Mouse (Mus musculus) layer of hippocampus, adult 8-10 months (tissue): ENCODE data around the gene Crisp2. TPM values are rescaled to one million over a fixed set of nuclear protein-coding genes. Genes with fewer than 3 reads are reported as not detected.
"Not testable (repeated sequence)": the region's sequence is repeated elsewhere in the genome, so short reads cannot be mapped to it uniquely, and the experiment has no call there.

Experiments used
- DNase-seq, 2 experiments: peaks; one replicate each; pipeline ENCODE4 v3.0.0; 2022; ENCODE audit warnings: low spot score in 2 of 2
- total RNA-seq, 4 experiments: library from RNA; stranded (reverse); gene quantifications; 2 replicates each; pipeline ENCODE4 v1.2.4; 2022

Gene Crisp2
- total RNA-seq = not detected

GRCm38 (mm10) chr17:40806953-40807572, at the start of gene Crisp2:
Crisp2 (minus strand) TSS chr17:40807003.
- DNase-seq = no peak

GRCm38 (mm10) chr17:40855065-40855464, 48.3 kb upstream of the Crisp2 start:
- DNase-seq = no peak

- DNase-seq = no peak
Observed at GRCm38 (mm10) chr17:40837308-40837707, 30.5 kb upstream of the Crisp2 start.

GRCm38 (mm10) chr17:40831870-40832269, 25.1 kb upstream of the Crisp2 start:
- no peak for DNase-seq

DNA sequence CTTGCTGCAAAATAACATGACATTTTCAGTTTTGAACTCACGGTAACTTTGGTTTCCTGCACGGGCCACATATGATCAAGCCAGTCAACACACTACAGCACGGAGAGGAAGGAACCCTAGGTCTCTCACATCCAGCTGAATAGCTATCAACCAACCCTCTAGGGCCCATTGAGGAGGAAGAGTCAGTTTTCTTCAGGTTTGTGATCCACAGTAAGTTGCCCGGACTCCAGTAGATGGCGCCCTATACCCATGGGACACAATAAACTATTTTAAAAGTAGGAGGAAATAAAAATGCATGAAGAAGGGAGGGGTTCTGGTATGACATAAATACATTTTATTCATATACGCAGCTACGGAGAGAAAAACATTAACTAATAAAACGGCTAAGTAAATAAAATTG, 17.7 kb upstream of the Crisp2 start:
- no peak for DNase-seq

GRCm38 (mm10) chr17:40823817-40824216, 17.0 kb upstream of the Crisp2 start:
- no peak for DNase-seq

GRCm38 (mm10) chr17:40821477-40821876, 14.7 kb upstream of the Crisp2 start:
- no peak for DNase-seq

GRCm38 (mm10) chr17:40817340-40817943, 10.6 kb upstream of the Crisp2 start:
- DNase-seq = no peak

DNA sequence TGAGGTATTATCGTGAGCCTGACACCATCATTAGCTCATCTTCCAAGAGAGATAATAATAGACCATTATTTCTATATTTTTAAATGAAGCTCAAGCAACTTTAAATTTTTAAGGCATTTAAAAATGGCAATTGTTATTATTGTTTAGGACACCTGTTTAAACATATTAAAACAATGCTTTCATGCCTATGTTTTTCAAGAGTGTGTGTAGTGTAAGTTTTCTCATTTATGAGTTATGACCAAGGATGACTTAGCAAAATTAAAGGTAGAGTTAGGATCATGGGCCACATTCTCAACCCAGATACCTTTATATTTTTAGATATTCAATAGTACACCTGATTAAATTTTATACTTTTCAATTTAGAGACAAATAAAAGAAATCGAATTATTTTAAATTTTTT, 5.5 kb upstream of the Crisp2 start:
- no peak for DNase-seq

GRCm38 (mm10) chr17:40811560-40811959, 4.8 kb upstream of the Crisp2 start:
- no peak for DNase-seq

GRCm38 (mm10) chr17:40810934-40811333, 4.1 kb upstream of the Crisp2 start, which contains the start of gene Rhag:
Rhag (plus strand) TSS chr17:40811126.
- DNase-seq = no peak

DNA sequence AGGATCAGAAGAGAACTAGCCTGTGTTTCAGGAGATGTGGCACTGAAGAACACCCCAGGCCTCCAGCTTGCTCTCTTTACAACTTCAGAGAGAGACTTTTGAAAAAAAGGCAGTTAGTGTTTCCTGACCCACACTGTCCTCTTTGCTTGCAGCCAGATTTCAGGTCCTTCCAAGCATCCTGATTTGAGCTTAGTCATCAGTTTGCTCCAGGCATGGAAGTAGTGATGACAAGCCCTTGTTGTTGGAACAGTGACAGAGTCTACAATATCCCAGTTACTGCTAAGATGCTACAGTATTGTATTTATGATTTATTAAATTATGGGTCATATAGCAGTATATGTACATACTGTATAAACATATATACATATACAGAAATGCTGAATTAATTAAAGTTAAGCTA, 1.3 kb upstream of the Crisp2 start:
- DNase-seq = no peak

GRCm38 (mm10) chr17:40806550-40806949, 253 bp downstream of the Crisp2 start:
- DNase-seq = no peak

GRCm38 (mm10) chr17:40802707-40803340, 4.0 kb downstream of the Crisp2 start:
- DNase-seq = no peak

DNA sequence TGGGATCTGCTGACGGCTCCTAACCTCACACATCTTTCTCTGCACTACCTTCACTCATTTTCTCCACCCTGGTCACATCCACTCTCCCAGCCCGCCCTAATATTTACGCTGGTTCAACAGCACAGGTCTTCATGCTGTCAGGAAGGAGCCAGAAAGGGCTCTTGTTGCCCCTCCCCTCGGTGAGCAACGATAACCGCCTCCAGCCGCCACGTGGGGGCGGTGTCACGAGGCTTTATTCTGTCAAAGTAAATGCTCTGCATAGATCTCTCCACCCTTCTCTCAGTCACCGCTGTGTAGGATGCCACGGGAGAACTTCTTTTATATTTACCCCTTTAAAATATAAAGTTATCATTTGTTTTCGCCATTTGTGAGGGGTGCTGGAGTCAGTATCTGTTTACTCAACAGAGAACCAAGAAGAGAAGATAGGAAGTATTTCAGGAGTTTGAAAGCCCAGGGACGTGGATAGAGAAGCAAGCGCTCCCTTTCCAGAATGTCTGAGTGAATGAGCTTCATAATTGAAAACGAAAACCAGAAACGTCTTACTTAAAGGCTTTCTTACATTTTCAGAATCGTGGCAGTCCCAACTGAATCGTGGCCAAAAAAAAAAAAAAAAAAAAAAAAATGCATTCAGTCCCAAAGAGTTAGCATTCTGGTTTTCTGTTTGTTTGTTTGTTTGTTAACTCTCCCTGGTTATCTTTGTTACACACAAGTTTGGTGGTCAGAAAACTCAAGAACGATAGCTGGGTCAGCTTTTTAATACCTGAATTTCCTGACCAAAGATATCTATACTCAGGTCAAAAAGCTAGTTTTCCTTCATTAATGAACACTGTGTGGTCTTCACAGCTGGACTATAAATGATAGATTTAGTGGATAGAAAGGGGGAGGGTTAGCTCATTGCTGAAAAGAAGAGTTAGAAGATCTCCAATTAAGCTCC, 12.6 kb downstream of the Crisp2 start:
- DNase-seq = no peak

- no peak for DNase-seq
Observed at GRCm38 (mm10) chr17:40789877-40790276, 16.9 kb downstream of the Crisp2 start.

DNA sequence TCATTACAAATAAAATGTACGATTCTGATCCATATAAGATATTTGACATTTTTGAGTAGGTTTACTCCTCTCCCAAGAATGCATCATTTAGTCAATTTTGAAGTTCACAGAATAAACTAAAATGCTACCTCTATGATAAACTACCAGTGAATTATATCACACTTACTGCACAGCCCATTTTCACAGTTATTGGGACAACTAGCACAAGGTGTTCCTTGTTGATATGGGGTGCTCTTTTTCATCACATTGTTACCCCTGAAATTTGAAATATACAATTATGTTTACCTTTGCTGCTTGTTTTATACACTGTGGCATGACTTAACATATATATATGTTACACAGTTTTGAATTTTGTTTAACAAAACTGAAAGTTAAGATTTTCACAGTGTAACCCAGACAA, 39.7 kb downstream of the Crisp2 start:
- no peak for DNase-seq

DNA sequence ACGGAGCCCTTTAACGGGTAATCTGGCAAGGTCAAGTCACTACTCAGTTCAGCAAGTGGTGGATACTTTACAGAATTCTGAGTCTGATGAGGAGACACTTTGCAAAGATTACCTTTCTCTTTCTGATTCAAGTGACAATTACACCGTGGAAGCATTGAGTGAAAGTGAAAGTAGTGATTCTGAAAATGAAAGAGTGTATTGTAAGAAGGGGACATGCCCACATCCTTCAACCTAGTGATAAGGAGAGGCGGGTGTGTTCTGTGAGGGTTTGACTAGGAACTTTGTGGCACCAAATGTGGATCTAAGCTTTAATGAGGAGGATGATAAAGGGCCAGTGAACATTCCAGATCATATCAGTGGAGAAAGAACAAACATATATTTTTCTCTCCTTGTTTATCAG, 43.1 kb downstream of the Crisp2 start:
- no peak for DNase-seq

GRCm38 (mm10) chr17:40731724-40732123, 75.1 kb downstream of the Crisp2 start:
- no peak for DNase-seq

DNA sequence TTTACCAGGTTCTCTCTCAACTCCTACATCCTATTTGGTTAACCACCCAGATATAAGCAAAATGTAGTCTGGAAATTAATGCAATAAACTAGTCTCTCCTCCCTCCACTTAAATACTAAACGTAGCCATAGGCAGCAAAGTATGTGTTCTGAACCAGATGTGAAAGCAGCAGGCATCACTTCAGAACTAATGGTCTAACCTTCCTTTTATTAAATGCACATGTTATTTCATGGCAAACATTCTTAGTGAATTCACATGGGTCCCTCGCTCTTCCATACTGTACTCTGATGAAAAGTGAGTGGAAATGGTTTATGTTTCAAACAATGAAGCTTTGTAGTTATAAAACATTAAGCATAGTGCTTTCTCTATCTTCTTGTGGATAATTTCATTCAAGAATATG, 75.5 kb downstream of the Crisp2 start:
- no peak for DNase-seq

GRCm38 (mm10) chr17:40726820-40727219, 80.0 kb downstream of the Crisp2 start, which contains the start of gene Esp1:
Esp1 (plus strand) TSS chr17:40727120.
- DNase-seq = no peak

- not testable (repeated sequence) for DNase-seq
Observed at GRCm38 (mm10) chr17:40717055-40717454, 89.7 kb downstream of the Crisp2 start.
